ENCODE assay signal across 8 mouse cellular contexts in genomic region chr12:35046310-35046998, GRCm38 (mm10). TPM values are rescaled to one million over a fixed set of nuclear protein-coding genes. Genes with fewer than 3 reads are reported as not detected.
DNase-seq lines count a peak whose midpoint lies in the region; ATAC-seq lines count a peak whose summit lies in the region.

No protein-coding gene starts in this region.

- peak; percentile 73 for ATAC-seq in hindbrain, embryonic 12.5 days (ENCODE audit: low FRiP score)

- peaks cover 8% of the 10 kb centered on the region for H3K4me1 ChIP-seq in hindbrain, embryonic 12.5 days
- H3K4me1 ChIP-seq in megakaryocyte, embryonic 14.5 days, result peaks cover 34% of the 10 kb centered on the region

- WGBS in hindbrain, embryonic 12.5 days, result under 1% methylated on average over 34 of the region's 36 CpGs

- H3K36me3 ChIP-seq in hindbrain, embryonic 12.5 days, result no peaks in the 10 kb centered on the region
- no peaks in the 10 kb centered on the region for H3K36me3 ChIP-seq in megakaryocyte, embryonic 14.5 days (replicated peaks; ENCODE audit: low read length)

- peak overlapping the region; percentile 97 for H3K9ac ChIP-seq in hindbrain, embryonic 12.5 days

- H3K4me3 ChIP-seq in hindbrain, embryonic 12.5 days, result peak overlapping the region; percentile 92
- H3K4me3 ChIP-seq in megakaryocyte, embryonic 14.5 days (replicated peaks), result peak overlapping the region; percentile 99

- DNase-seq in retina, postnatal 7 days (ENCODE audit: low read depth, low spot score), result peak; percentile 39
- no peak for DNase-seq in retina, postnatal 1 day
- peak; percentile 32 for DNase-seq in c-Kit-negative CD71-positive TER-119-positive erythroid progenitor cells, embryonic 14.5 days (ENCODE audit: low read depth, low spot score)
- DNase-seq in layer of hippocampus, postnatal 25 days (ENCODE audit: extremely low spot score in 1 of 2, low spot score in 1 of 2), result no peak
- no peak for DNase-seq in cerebellum, postnatal 4 days (ENCODE audit: low spot score in 2 of 2)
- DNase-seq in adrenal gland, adult 8-10 months, result no peak

- peaks cover 4% of the 10 kb centered on the region; the same call in 1 of the 2 replicates for H3K27me3 ChIP-seq in hindbrain, embryonic 12.5 days
- no peaks in the 10 kb centered on the region for H3K27me3 ChIP-seq in megakaryocyte, embryonic 14.5 days (replicated peaks)

- no peaks in the 10 kb centered on the region for H3K9me3 ChIP-seq in hindbrain, embryonic 12.5 days (replicated peaks)
- no peaks in the 10 kb centered on the region for H3K9me3 ChIP-seq in megakaryocyte, embryonic 14.5 days

- peak overlapping the region; percentile 78 for H3K4me2 ChIP-seq in hindbrain, embryonic 12.5 days (replicated peaks)

- H3K27ac ChIP-seq in hindbrain, embryonic 12.5 days, result peak overlapping the region; percentile 95

RNA-seq across cellular contexts. Expression of gene Snx13, which starts 0.5 kb away (rescaled TPM):
- 24.7 and 28.2 TPM in 2 replicates for polyA plus RNA-seq in hindbrain, embryonic 12.5 days (2016; fragmentation: Nextera tagmentation; extraction: Ambion mirVana)
- 0.26 and 1.1 TPM in 2 replicates for polyA plus RNA-seq in megakaryocyte, embryonic 14.5 days (2012; ENCODE audit: insufficient read depth, low replicate concordance)
- total RNA-seq in layer of hippocampus, postnatal 25 days (2021), result 10 to 100 TPM; 56.6 to 63.1 TPM
- 10 to 100 TPM; 34.7 to 48.5 (median 43.9) TPM for total RNA-seq in adrenal gland, adult 8-10 months (2022)

Comparison
In these comparisons a context has a peak if more than half of its experiments do, and no peak if none do; other contexts are left out.
1. DNase-seq: peak in retina, postnatal 7 days (single experiment) and c-Kit-negative CD71-positive TER-119-positive erythroid progenitor cells, embryonic 14.5 days (single experiment); none in retina, postnatal 1 day (single experiment), layer of hippocampus, postnatal 25 days (0 of 2), cerebellum, postnatal 4 days (0 of 2) and adrenal gland, adult 8-10 months (single experiment).